Mouse (Mus musculus) CH12.LX (cell line): Measurements from ENCODE around the gene Nme3. TPM values are rescaled to one million over a fixed set of nuclear protein-coding genes. Genes with fewer than 3 reads are reported as not detected.
"Not testable (repeated sequence)": the region's sequence is repeated elsewhere in the genome, so short reads cannot be mapped to it uniquely, and the experiment has no call there.

Experiments used
- DNase-seq: peaks from one replicate; pipeline ENCODE4 v3.0.0-alpha.2; 2013; ENCODE audit errors: extremely low read depth
- H3K27ac ChIP-seq: 2 replicates; pipeline ENCODE4 v1.5.1; 2012; ENCODE audit warnings: low read depth, mild to moderate bottlenecking, control low read depth, moderate library complexity; ENCODE audit not compliant: insufficient read depth
- H3K27me3 ChIP-seq: replicated peaks from 2 replicates; pipeline ENCODE3; 2012; ENCODE audit warnings: inconsistent platforms
- H3K36me3 ChIP-seq, 2 experiments: replicated peaks in 1 of 2; 2 replicates each; pipeline versions ENCODE3 to v1.6.1; 2012; ENCODE audit warnings: inconsistent platforms in 1 of 2, low read length in 1 of 2, mild to moderate bottlenecking in 1 of 2, mixed read lengths in 1 of 2, moderate library complexity in 1 of 2; ENCODE audit not compliant: control insufficient read depth in 1 of 2, insufficient read depth in 1 of 2
- H3K4me1 ChIP-seq, 2 experiments: 2 replicates each; pipeline ENCODE4 v1.6.1; 2012; ENCODE audit warnings: inconsistent platforms in 1 of 2, moderate library complexity in 1 of 2; ENCODE audit not compliant: insufficient read depth in 2 of 2, control insufficient read depth in 1 of 2
- H3K4me2 ChIP-seq: 2 replicates; pipeline ENCODE4 v1.6.1; 2012; ENCODE audit warnings: low read depth, mild to moderate bottlenecking, control low read depth; ENCODE audit not compliant: poor library complexity, insufficient read depth, severe bottlenecking
- H3K4me3 ChIP-seq, 3 experiments: fragments of 150-350 bp in 1 of 3; sonication (generic) in 1 of 3; replicated peaks in 1 of 3; 2 replicates each; pipeline versions ENCODE3 to v1.5.1; 2011 to 2012; ENCODE audit warnings: low read depth in 2 of 3, low read length in 2 of 3, mild to moderate bottlenecking in 2 of 3, moderate library complexity in 2 of 3, control low read depth in 1 of 3, improper control_type of control experiment in 1 of 3, inconsistent platforms in 1 of 3, mixed read lengths in 1 of 3; ENCODE audit not compliant: poor library complexity in 1 of 3
- H3K79me2 ChIP-seq: replicated peaks from 2 replicates; pipeline ENCODE4 v1.6.1; 2012; ENCODE audit warnings: mild to moderate bottlenecking, moderate library complexity; ENCODE audit not compliant: control insufficient read depth, poor library complexity, insufficient read depth, severe bottlenecking; ENCODE audit errors: extremely low read depth
- H3K9ac ChIP-seq: 2 replicates; pipeline ENCODE4 v1.6.1; 2012; ENCODE audit warnings: low read depth, mild to moderate bottlenecking, control low read depth, moderate library complexity; ENCODE audit not compliant: insufficient read depth
- H3K9me3 ChIP-seq: replicated peaks from 2 replicates; pipeline ENCODE3; 2012; ENCODE audit warnings: low read length, inconsistent platforms, mixed read lengths
- CTCF ChIP-seq, 2 experiments: IDR thresholded peaks in 1 of 2; conservative IDR thresholded peaks in 1 of 2; 2 replicates each; pipeline ENCODE4 v1.5.1; 2011 to 2012; ENCODE audit warnings: low read depth in 2 of 2, low read length in 2 of 2, improper control_type of control experiment in 1 of 2, inconsistent platforms in 1 of 2, mild to moderate bottlenecking in 1 of 2, moderate library complexity in 1 of 2
- MEF2A ChIP-seq: IDR thresholded peaks from 2 replicates; pipeline ENCODE4 v1.6.1; 2014; ENCODE audit warnings: low read depth, mild to moderate bottlenecking, inconsistent platforms, low read length, improper control_type of control experiment, borderline replicate concordance
- NELFE ChIP-seq: IDR thresholded peaks from 2 replicates; pipeline ENCODE4 v1.6.1; 2011; ENCODE audit warnings: low read depth, low read length, improper control_type of control experiment
- RAD21 ChIP-seq: IDR thresholded peaks from 2 replicates; pipeline ENCODE4 v1.6.1; 2011; ENCODE audit warnings: low read depth, mild to moderate bottlenecking, low read length, improper control_type of control experiment, moderate library complexity
- SMC3 ChIP-seq: IDR thresholded peaks from 2 replicates; pipeline ENCODE4 v1.6.1; 2011; ENCODE audit warnings: low read depth, low read length, improper control_type of control experiment
- USF2 ChIP-seq: conservative IDR thresholded peaks from 2 replicates; pipeline ENCODE4 v1.6.1; 2011; ENCODE audit warnings: low read depth, low read length, improper control_type of control experiment
- ZKSCAN1 ChIP-seq: IDR thresholded peaks from 2 replicates; pipeline ENCODE4 v1.6.1; 2012; ENCODE audit warnings: low read depth, inconsistent platforms, low read length, improper control_type of control experiment, borderline replicate concordance
- dilution Hi-C: fragments of 300-500 bp; cut with MboI; formaldehyde crosslinking; loops from 2 replicates; pipeline ENCODE4 v1.14.3; 2020; ENCODE audit warnings: low sequenced_read_pairs; ENCODE audit not compliant: extremely low pct_unique_long_range_greater_than_20kb, extremely low pct_ligation_motif_present
- in situ Hi-C: fragments of 300-500 bp; cut with MboI; formaldehyde crosslinking; loops from 3 replicates; pipeline ENCODE4 v1.14.3; 2019; ENCODE audit warnings: low sequenced_read_pairs, low pct_ligation_motif_present, low pct_unique_long_range_greater_than_20kb, mixed read lengths
- polyA plus RNA-seq: library from polyadenylated mRNA; unstranded; fragments of >175 nt; gene quantifications from 2 replicates; pipeline ENCODE4 v1.2.1, GENCODE M21; 2012; ENCODE audit warnings: low read depth; ENCODE audit not compliant: insufficient read length
- total RNA-seq, 2 experiments: library from RNA; depleted of rRNA; stranded (reverse); fragments of 300-350 nt in 1 of 2; fragments of >200 nt in 1 of 2; gene quantifications; 2 replicates each; pipeline ENCODE4 v1.2.3; 2012 to 2014

Gene Nme3
- total and polyA plus RNA-seq, 3 experiments, result 11.4 to 16.7 (median 13.8) TPM

GRCm38 (mm10) chr17:24942453-24942852, 46.2 kb downstream of the Nme3 start:
- DNase-seq, H3K27me3 ChIP-seq, H3K4me2 ChIP-seq, H3K79me2 ChIP-seq, H3K4me3 ChIP-seq, dilution Hi-C loops, H3K9ac ChIP-seq, H3K9me3 ChIP-seq, in situ Hi-C loops, H3K27ac ChIP-seq: not testable (repeated sequence)
- Histone ChIP-seq H3K36me3 (peaks cover 34 to 40% of the 10 kb centered on the region in 2 experiments), H3K4me1 (peaks cover 10 to 55% of the 10 kb centered on the region in 2 experiments; a peak in 3 of 4 replicates)
- peak; percentile 27 to 60; a peak in 3 of 4 replicates for TF ChIP-seq CTCF (conservative IDR thresholded peaks at IDR 0.05 in 1 of 2, IDR thresholded peaks at IDR 0.05 in 1 of 2; ENCODE audit: low read depth in 2 of 2, low read length in 2 of 2)
- peak; percentile 26 for TF ChIP-seq SMC3
- TF ChIP-seq RAD21, result peak; percentile 31

GRCm38 (mm10) chr17:24943036-24943435, 46.7 kb downstream of the Nme3 start:
- in situ Hi-C loops, result no loop called here

DNA sequence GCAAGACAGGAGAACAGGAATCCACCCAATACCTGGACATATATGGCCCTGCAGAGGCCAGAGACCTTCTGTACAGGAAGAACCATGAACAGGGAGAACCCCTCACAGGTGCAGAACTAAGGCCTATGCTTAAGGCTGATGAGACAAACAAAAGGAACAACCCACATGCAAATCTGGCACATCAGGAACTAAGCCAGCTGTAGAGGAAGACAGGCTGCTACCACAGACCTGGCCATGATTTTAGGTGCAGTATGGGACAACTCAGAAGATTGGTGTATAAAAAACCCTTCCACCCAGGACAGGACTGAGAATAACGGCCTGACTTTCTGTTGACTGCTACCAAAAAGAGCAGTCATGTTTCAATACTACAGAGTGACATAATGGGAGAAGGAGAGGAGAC, 47.3 kb downstream of the Nme3 start:
- Histone ChIP-seq H3K27ac (peak overlapping the region; percentile 63), H3K36me3 (peaks cover 45 to 51% of the 10 kb centered on the region in 2 experiments), H3K4me1 (peaks cover 10 to 58% of the 10 kb centered on the region in 2 experiments; a peak in 3 of 4 replicates)
- H3K9ac ChIP-seq, H3K4me3 ChIP-seq, H3K4me2 ChIP-seq, H3K79me2 ChIP-seq, H3K9me3 ChIP-seq, H3K27me3 ChIP-seq, in situ Hi-C loops, dilution Hi-C loops: not testable (repeated sequence)
- DNase-seq, result peak; percentile 73

More at GRCm38 (mm10) chr17:24943036-24943435, 46.7 kb downstream of the Nme3 start:
- TF ChIP-seq NELFE, result no peak
- no peak for TF ChIP-seq USF2
- TF ChIP-seq ZKSCAN1, result no peak
- no peak for TF ChIP-seq MEF2A
- H3K4me3 ChIP-seq, result no peak overlapping the region
- dilution Hi-C loops, result no loop called here
- H3K9ac ChIP-seq, result no peak overlapping the region; the same call in 1 of the 2 replicates
- no peaks in the 10 kb centered on the region for H3K9me3 ChIP-seq
- H3K4me1 ChIP-seq, result peaks cover 10 to 55% of the 10 kb centered on the region in 2 experiments; a peak in 3 of 4 replicates
- peak overlapping the region; percentile 44 for H3K27ac ChIP-seq
- H3K27me3 ChIP-seq, result no peaks in the 10 kb centered on the region
- no peak overlapping the region for H3K4me2 ChIP-seq
- H3K79me2 ChIP-seq, result 0 out of 2 replicates have a peak, but pooled peaks cover 6% of the 10 kb centered on the region
- peak; percentile 44 for DNase-seq
- H3K36me3 ChIP-seq, result peaks cover 40 to 46% of the 10 kb centered on the region in 2 experiments

Other genes starting within 250 kb of the Nme3 start
Only the 20 nearest of the 29 such genes appear.
- gene Tbl3, start 188.8 kb upstream of the Nme3 start, total RNA-seq (2012; rRNA removed), result 98.0 and 122 TPM in 2 replicates
- 99.7 and 105 TPM in 2 replicates for gene Tbl3, start 188.8 kb upstream of the Nme3 start, total RNA-seq (2014; rRNA removed)
- gene Tbl3, start 188.8 kb upstream of the Nme3 start, polyA plus RNA-seq, result 101 and 104 TPM in 2 replicates
- 0.38 and 0.59 TPM in 2 replicates for gene Rnf151, start 178.4 kb upstream of the Nme3 start, total RNA-seq (2012; rRNA removed)
- gene Rnf151, start 178.4 kb upstream of the Nme3 start, total RNA-seq (2014; rRNA removed), result not detected in 2 replicates
- gene Rnf151, start 178.4 kb upstream of the Nme3 start, polyA plus RNA-seq, result 0.20 and 0.34 TPM in 2 replicates
- gene Rps2, start 178.4 kb upstream of the Nme3 start, total RNA-seq (2012; rRNA removed), result 5,102 and 6,050 TPM in 2 replicates
- gene Rps2, start 178.4 kb upstream of the Nme3 start, total RNA-seq (2014; rRNA removed), result 5,117 and 5,410 TPM in 2 replicates
- 1,976 and 2,057 TPM in 2 replicates for gene Rps2, start 178.4 kb upstream of the Nme3 start, polyA plus RNA-seq
- gene Ndufb10, start 172.0 kb upstream of the Nme3 start, total RNA-seq (2012; rRNA removed), result 188 and 207 TPM in 2 replicates
- 207 and 208 TPM in 2 replicates for gene Ndufb10, start 172.0 kb upstream of the Nme3 start, total RNA-seq (2014; rRNA removed)
- gene Ndufb10, start 172.0 kb upstream of the Nme3 start, polyA plus RNA-seq, result 136 and 155 TPM in 2 replicates
- 0.17 TPM in 1 of 2 replicates, not detected in the other for gene Rpl3l, start 168.7 kb upstream of the Nme3 start, total RNA-seq (2012; rRNA removed)
- 0.24 TPM in 1 of 2 replicates, not detected in the other for gene Rpl3l, start 168.7 kb upstream of the Nme3 start, total RNA-seq (2014; rRNA removed)
- gene Rpl3l, start 168.7 kb upstream of the Nme3 start, polyA plus RNA-seq, result 0.79 and 0.91 TPM in 2 replicates
- gene Msrb1, start 159.9 kb upstream of the Nme3 start, total RNA-seq (2012; rRNA removed), result 38.4 and 39.7 TPM in 2 replicates
- 21.3 and 26.9 TPM in 2 replicates for gene Msrb1, start 159.9 kb upstream of the Nme3 start, total RNA-seq (2014; rRNA removed)
- gene Msrb1, start 159.9 kb upstream of the Nme3 start, polyA plus RNA-seq, result 60.5 and 70.0 TPM in 2 replicates
- gene Hs3st6, start 143.5 kb upstream of the Nme3 start, total RNA-seq (2012; rRNA removed), result 0.30 TPM in 1 of 2 replicates, not detected in the other
- not detected in 2 replicates for gene Hs3st6, start 143.5 kb upstream of the Nme3 start, total RNA-seq (2014; rRNA removed)
- not detected in 2 replicates for gene Hs3st6, start 143.5 kb upstream of the Nme3 start, polyA plus RNA-seq
- 0.08 and 0.30 TPM in 2 replicates for gene Meiob, start 92.2 kb upstream of the Nme3 start, total RNA-seq (2012; rRNA removed)
- 0.22 and 0.40 TPM in 2 replicates for gene Meiob, start 92.2 kb upstream of the Nme3 start, total RNA-seq (2014; rRNA removed)
- gene Meiob, start 92.2 kb upstream of the Nme3 start, polyA plus RNA-seq, result 0.15 and 0.23 TPM in 2 replicates
- gene Hagh, start 56.4 kb upstream of the Nme3 start, total RNA-seq (2012; rRNA removed), result 28.1 and 31.0 TPM in 2 replicates
- gene Hagh, start 56.4 kb upstream of the Nme3 start, total RNA-seq (2014; rRNA removed), result 27.3 and 28.1 TPM in 2 replicates
- gene Hagh, start 56.4 kb upstream of the Nme3 start, polyA plus RNA-seq, result 18.1 and 18.9 TPM in 2 replicates
- 8.0 and 8.2 TPM in 2 replicates for gene Fahd1, start 46.1 kb upstream of the Nme3 start, total RNA-seq (2012; rRNA removed)
- 6.3 and 7.3 TPM in 2 replicates for gene Fahd1, start 46.1 kb upstream of the Nme3 start, total RNA-seq (2014; rRNA removed)
- 5.2 and 5.8 TPM in 2 replicates for gene Fahd1, start 46.1 kb upstream of the Nme3 start, polyA plus RNA-seq
- 5.5 and 9.8 TPM in 2 replicates for gene Igfals, start 30.5 kb upstream of the Nme3 start, total RNA-seq (2012; rRNA removed)
- 5.0 and 5.4 TPM in 2 replicates for gene Igfals, start 30.5 kb upstream of the Nme3 start, total RNA-seq (2014; rRNA removed)
- gene Igfals, start 30.5 kb upstream of the Nme3 start, polyA plus RNA-seq, result 5.1 and 6.3 TPM in 2 replicates
- 70.9 and 86.9 TPM in 2 replicates for gene Nubp2, start 10.2 kb upstream of the Nme3 start, total RNA-seq (2012; rRNA removed)
- gene Nubp2, start 10.2 kb upstream of the Nme3 start, total RNA-seq (2014; rRNA removed), result 74.3 and 89.1 TPM in 2 replicates
- 109 and 124 TPM in 2 replicates for gene Nubp2, start 10.2 kb upstream of the Nme3 start, polyA plus RNA-seq
- 23.3 and 27.3 TPM in 2 replicates for gene Spsb3, start 9.9 kb upstream of the Nme3 start, total RNA-seq (2012; rRNA removed)
- gene Spsb3, start 9.9 kb upstream of the Nme3 start, total RNA-seq (2014; rRNA removed), result 21.1 and 21.3 TPM in 2 replicates
- gene Spsb3, start 9.9 kb upstream of the Nme3 start, polyA plus RNA-seq, result 13.3 and 14.4 TPM in 2 replicates
- gene Eme2, start 1.4 kb upstream of the Nme3 start, total RNA-seq (2012; rRNA removed), result 19.7 and 33.1 TPM in 2 replicates
- gene Eme2, start 1.4 kb upstream of the Nme3 start, total RNA-seq (2014; rRNA removed), result 12.7 and 13.5 TPM in 2 replicates
- 16.9 and 19.1 TPM in 2 replicates for gene Eme2, start 1.4 kb upstream of the Nme3 start, polyA plus RNA-seq
- gene Mrps34, start 1.4 kb upstream of the Nme3 start, total RNA-seq (2012; rRNA removed), result 57.2 and 61.7 TPM in 2 replicates
- 50.9 and 56.5 TPM in 2 replicates for gene Mrps34, start 1.4 kb upstream of the Nme3 start, total RNA-seq (2014; rRNA removed)
- gene Mrps34, start 1.4 kb upstream of the Nme3 start, polyA plus RNA-seq, result 73.5 and 80.5 TPM in 2 replicates
- gene Mapk8ip3, start 40.5 kb downstream of the Nme3 start, total RNA-seq (2012; rRNA removed), result 34.1 and 34.2 TPM in 2 replicates
- 14.5 and 15.8 TPM in 2 replicates for gene Mapk8ip3, start 40.5 kb downstream of the Nme3 start, total RNA-seq (2014; rRNA removed)
- gene Mapk8ip3, start 40.5 kb downstream of the Nme3 start, polyA plus RNA-seq, result 41.4 and 44.0 TPM in 2 replicates
- 33.5 and 48.9 TPM in 2 replicates for gene Jpt2, start 64.2 kb downstream of the Nme3 start, total RNA-seq (2012; rRNA removed)
- gene Jpt2, start 64.2 kb downstream of the Nme3 start, total RNA-seq (2014; rRNA removed), result 67.6 and 70.9 TPM in 2 replicates
- gene Jpt2, start 64.2 kb downstream of the Nme3 start, polyA plus RNA-seq, result 60.2 and 62.9 TPM in 2 replicates
- 4.3 and 4.4 TPM in 2 replicates for gene Cramp1l, start 119.3 kb downstream of the Nme3 start, total RNA-seq (2012; rRNA removed)
- 2.0 and 2.1 TPM in 2 replicates for gene Cramp1l, start 119.3 kb downstream of the Nme3 start, total RNA-seq (2014; rRNA removed)
- 6.8 and 6.9 TPM in 2 replicates for gene Cramp1l, start 119.3 kb downstream of the Nme3 start, polyA plus RNA-seq
- gene Ift140, start 119.6 kb downstream of the Nme3 start, total RNA-seq (2012; rRNA removed), result 16.6 and 24.4 TPM in 2 replicates
- gene Ift140, start 119.6 kb downstream of the Nme3 start, total RNA-seq (2014; rRNA removed), result 26.4 and 27.0 TPM in 2 replicates
- gene Ift140, start 119.6 kb downstream of the Nme3 start, polyA plus RNA-seq, result 33.4 and 34.8 TPM in 2 replicates
- 0.08 TPM in 1 of 2 replicates, not detected in the other for gene Tmem204, start 187.1 kb downstream of the Nme3 start, total RNA-seq (2012; rRNA removed)
- gene Tmem204, start 187.1 kb downstream of the Nme3 start, total RNA-seq (2014; rRNA removed), result not detected in 2 replicates
- gene Tmem204, start 187.1 kb downstream of the Nme3 start, polyA plus RNA-seq, result 1.6 and 1.9 TPM in 2 replicates